Mouse (Mus musculus) limb, embryonic 10.5 days (tissue): ENCODE measurements around the gene Adora3. TPM values are rescaled to one million over a fixed set of nuclear protein-coding genes. Genes with fewer than 3 reads are reported as not detected.
A peak's percentile ranks its signal among the peaks of the same experiment; 100 is the strongest.

Experiments
- DNase-seq: peaks from one replicate; pipeline ENCODE4 v3.0.0-alpha.2; 2017; ENCODE audit warnings: low spot score
- H3K27ac ChIP-seq: fragments of 300-500 bp; sonication (generic); 2 replicates; pipeline ENCODE4 v1.5.1; 2016; ENCODE audit warnings: mild to moderate bottlenecking
- H3K27me3 ChIP-seq: fragments of 300-500 bp; sonication (generic); 2 replicates; pipeline ENCODE4 v1.6.1; 2016; ENCODE audit warnings: low read depth, mild to moderate bottlenecking; ENCODE audit not compliant: poor library complexity, severe bottlenecking
- H3K36me3 ChIP-seq: fragments of 300-500 bp; sonication (generic); 2 replicates; pipeline ENCODE4 v1.6.1; 2016; ENCODE audit warnings: mild to moderate bottlenecking, moderate library complexity
- H3K4me1 ChIP-seq: fragments of 300-500 bp; sonication (generic); 2 replicates; pipeline ENCODE4 v1.6.1; 2016
- H3K4me3 ChIP-seq: fragments of 300-500 bp; sonication (generic); 2 replicates; pipeline ENCODE4 v1.5.1; 2016; ENCODE audit warnings: mild to moderate bottlenecking, moderate library complexity
- H3K9me3 ChIP-seq: fragments of 300-500 bp; sonication (generic); replicated peaks from 2 replicates; pipeline ENCODE4 v1.6.1; 2016; ENCODE audit warnings: mild to moderate bottlenecking
- WGBS: fragments of 180-500 bp; shearing (Covaris S2); methylation state at CpG from one replicate; pipeline ENCODE4 v1.1.7; 2016; 5-methylcytosine and 5-hydroxymethylcytosine counted together
- polyA plus RNA-seq: library from polyadenylated mRNA; unstranded; fragments of >200 nt; fragmentation: Nextera tagmentation; extraction: Ambion mirVana; gene quantifications from 2 replicates; pipeline ENCODE4 v1.2.1, GENCODE M21; 2016

The Adora3 gene
- polyA plus RNA-seq, 1 experiment from 2014 or later, result 0.25 TPM

- Histone ChIP-seq H3K4me1 (no peaks in the 10 kb centered on the region), H3K36me3 (peaks cover 9% of the 10 kb centered on the region), H3K9me3 (no peaks in the 10 kb centered on the region), H3K27me3 (no peaks in the 10 kb centered on the region), H3K27ac (no peak within 1 kb of the TSS), H3K4me3 (no peak within 1 kb of the TSS)
- DNase-seq, result no peak
- 84% methylated on average over 8 of the region's 8 CpGs for WGBS
Observed at GRCm38 (mm10) chr3:105932240-105933071, 61.8 kb downstream of the Adora3 start, which contains the start of gene I830077J02Rik. TSS of gene I830077J02Rik (minus strand) at chr3:105932664.

DNA sequence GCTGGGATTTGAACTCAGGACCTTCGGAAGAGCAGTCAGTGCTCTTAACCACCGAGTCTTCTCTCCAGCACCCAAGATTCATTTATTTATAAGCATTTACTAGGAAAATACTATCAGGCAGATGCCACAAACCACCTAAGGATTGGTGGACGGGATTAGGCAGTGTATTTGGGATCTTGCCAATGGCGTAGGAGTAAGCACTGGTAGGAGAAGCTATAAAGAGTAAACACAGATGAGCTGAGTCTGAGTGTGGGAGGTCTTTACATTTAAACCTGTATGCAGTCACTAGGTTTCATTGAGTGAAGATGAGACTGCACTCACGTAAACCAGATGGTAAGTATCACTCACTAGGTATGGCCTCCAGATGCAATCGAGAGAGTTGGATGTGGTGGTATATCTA is 63.3 kb downstream of the Adora3 start:
- Histone ChIP-seq H3K9me3 (no peaks in the 10 kb centered on the region), H3K27me3 (no peaks in the 10 kb centered on the region), H3K4me3 (no peak overlapping the region), H3K4me1 (no peaks in the 10 kb centered on the region), H3K36me3 (peaks cover 18% of the 10 kb centered on the region), H3K27ac (no peak overlapping the region)
- WGBS, result 94% methylated on average over 6 of the region's 6 CpGs
- no peak for DNase-seq

GRCm38 (mm10) chr3:105935033-105935432 is 64.4 kb downstream of the Adora3 start:
- H3K4me1 ChIP-seq, result no peaks in the 10 kb centered on the region
- H3K27me3 ChIP-seq, result no peaks in the 10 kb centered on the region
- H3K4me3 ChIP-seq, result no peak overlapping the region
- WGBS, result 90% methylated on average over 5 of the region's 5 CpGs
- no peaks in the 10 kb centered on the region for H3K9me3 ChIP-seq
- H3K36me3 ChIP-seq, result peaks cover 26% of the 10 kb centered on the region
- no peak overlapping the region for H3K27ac ChIP-seq
- no peak for DNase-seq

GRCm38 (mm10) chr3:105936111-105936510 is 65.5 kb downstream of the Adora3 start:
- Histone ChIP-seq H3K9me3 (no peaks in the 10 kb centered on the region), H3K27me3 (no peaks in the 10 kb centered on the region), H3K27ac (no peak overlapping the region), H3K36me3 (peaks cover 37% of the 10 kb centered on the region), H3K4me1 (no peaks in the 10 kb centered on the region), H3K4me3 (no peak overlapping the region)
- DNase-seq, result no peak
- 95% methylated on average over 4 of the region's 4 CpGs for WGBS

DNA sequence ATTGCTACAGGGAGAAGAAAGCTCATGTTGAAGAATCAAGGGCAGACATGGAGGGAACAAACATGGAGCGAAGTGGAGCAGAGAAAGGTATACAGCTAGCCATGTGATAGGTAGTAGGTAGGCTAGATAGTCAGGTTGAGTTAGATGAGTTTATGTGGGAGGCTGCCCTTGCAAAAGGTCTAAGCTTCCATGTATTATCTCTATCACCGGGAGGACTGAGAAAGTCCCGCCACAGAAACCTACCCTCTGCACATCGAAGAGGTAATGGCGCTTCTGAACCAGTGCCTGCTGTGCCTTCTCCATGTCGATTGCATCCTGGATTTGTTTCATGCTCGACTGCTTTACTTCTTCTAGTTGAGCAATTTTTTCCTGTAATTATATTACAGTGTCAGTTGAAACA is 80.7 kb downstream of the Adora3 start:
- peaks cover 100% of the 10 kb centered on the region for H3K36me3 ChIP-seq
- H3K27ac ChIP-seq, result no peak overlapping the region
- H3K9me3 ChIP-seq, result no peaks in the 10 kb centered on the region
- no peaks in the 10 kb centered on the region for H3K27me3 ChIP-seq
- no peak for DNase-seq
- H3K4me1 ChIP-seq, result no peaks in the 10 kb centered on the region
- 98% methylated on average over 7 of the region's 7 CpGs for WGBS
- no peak overlapping the region for H3K4me3 ChIP-seq

- 96% methylated on average over 1 of the region's 1 CpGs for WGBS
- no peak overlapping the region for H3K27ac ChIP-seq
- H3K27me3 ChIP-seq, result no peaks in the 10 kb centered on the region
- H3K36me3 ChIP-seq, result peaks cover 73% of the 10 kb centered on the region
- H3K4me1 ChIP-seq, result peaks cover 16% of the 10 kb centered on the region
- H3K9me3 ChIP-seq, result no peaks in the 10 kb centered on the region
- DNase-seq, result no peak
- H3K4me3 ChIP-seq, result no peak overlapping the region
Observed at GRCm38 (mm10) chr3:105957235-105957634, 86.6 kb downstream of the Adora3 start.

GRCm38 (mm10) chr3:105958204-105958603 is 87.5 kb downstream of the Adora3 start:
- WGBS, result 58% methylated on average over 5 of the region's 5 CpGs
- Histone ChIP-seq H3K27ac (peak overlapping the region; percentile 94), H3K27me3 (no peaks in the 10 kb centered on the region), H3K4me3 (peak overlapping the region; percentile 94), H3K9me3 (no peaks in the 10 kb centered on the region), H3K36me3 (peaks cover 73% of the 10 kb centered on the region), H3K4me1 (peaks cover 16% of the 10 kb centered on the region)
- DNase-seq, result no peak

Other genes starting within 250 kb of the Adora3 start
- gene Ddx20, start 183.3 kb upstream of the Adora3 start, polyA plus RNA-seq, result 51.6 and 53.4 TPM in 2 replicates
- gene Inka2, start 166.3 kb upstream of the Adora3 start, polyA plus RNA-seq, result 0.33 and 0.50 TPM in 2 replicates
- gene Rap1a, start 69.5 kb upstream of the Adora3 start, polyA plus RNA-seq, result 67.3 and 71.6 TPM in 2 replicates
- gene Tmigd3, start within 50 bp of the Adora3 start, polyA plus RNA-seq, result 0.30 TPM in 1 of 2 replicates, not detected in the other
- gene I830077J02Rik, start 61.8 kb downstream of the Adora3 start, polyA plus RNA-seq, result 0.41 and 0.54 TPM in 2 replicates
- gene Wdr77, start 88.5 kb downstream of the Adora3 start, polyA plus RNA-seq, result 168 and 193 TPM in 2 replicates
- gene Atp5f1, start 89.2 kb downstream of the Adora3 start, polyA plus RNA-seq, result 464 and 473 TPM in 2 replicates
- 2.1 and 2.5 TPM in 2 replicates for gene Ovgp1, start 102.9 kb downstream of the Adora3 start, polyA plus RNA-seq
- gene Pifo, start 143.8 kb downstream of the Adora3 start, polyA plus RNA-seq, result not detected in 2 replicates
- gene Chil5, start 162.0 kb downstream of the Adora3 start, polyA plus RNA-seq, result 0.18 TPM in 1 of 2 replicates, not detected in the other
- gene Chia1, start 242.4 kb downstream of the Adora3 start, polyA plus RNA-seq, result not detected in 2 replicates